Mouse (Mus musculus) intestine, embryonic 16.5 days (tissue): ENCODE results near the gene Cacna1c. TPM values are rescaled to one million over a fixed set of nuclear protein-coding genes. Genes with fewer than 3 reads are reported as not detected.

Experiments
- ATAC-seq: fragments of 200-750 bp; cut with Nextera tagmentation; 2 replicates; pipeline ENCODE4 v1.8.0; 2017; ENCODE audit warnings: moderate TSS enrichment, moderate library complexity
- H3K27ac ChIP-seq: fragments of 300-500 bp; sonication (generic); 2 replicates; pipeline ENCODE4 v1.5.1; 2014; ENCODE audit warnings: mild to moderate bottlenecking, low read length
- H3K27me3 ChIP-seq: fragments of 300-500 bp; sonication (generic); replicated peaks from 2 replicates; pipeline ENCODE4 v1.6.1; 2014; ENCODE audit warnings: low read length, control low read depth, mixed read lengths; ENCODE audit not compliant: control insufficient read depth, insufficient read depth
- H3K36me3 ChIP-seq: fragments of 300-500 bp; sonication (generic); 2 replicates; pipeline ENCODE4 v1.6.1; 2014; ENCODE audit warnings: low read length, control low read depth; ENCODE audit not compliant: control insufficient read depth, insufficient read depth
- H3K4me1 ChIP-seq: fragments of 300-500 bp; sonication (generic); 2 replicates; pipeline ENCODE4 v1.6.1; 2014; ENCODE audit warnings: low read length, control low read depth, mixed read lengths; ENCODE audit not compliant: control insufficient read depth, insufficient read depth
- H3K4me2 ChIP-seq: fragments of 300-500 bp; sonication (generic); 2 replicates; pipeline ENCODE4 v1.6.1; 2014; ENCODE audit warnings: low read depth, low read length, control low read depth
- H3K4me3 ChIP-seq: fragments of 300-500 bp; sonication (generic); 2 replicates; pipeline ENCODE4 v1.5.1; 2014; ENCODE audit warnings: mild to moderate bottlenecking, low read length
- H3K9ac ChIP-seq: fragments of 300-500 bp; sonication (generic); 2 replicates; pipeline ENCODE4 v1.6.1; 2014; ENCODE audit warnings: low read depth, low read length
- H3K9me3 ChIP-seq: fragments of 300-500 bp; sonication (generic); 2 replicates; pipeline ENCODE4 v1.6.1; 2016; ENCODE audit warnings: low read length, control low read depth; ENCODE audit not compliant: control insufficient read depth
- WGBS: fragments of 180-500 bp; shearing (Covaris S2); extraction: QIAGEN DNeasy Blood & Tissue Kit; methylation state at CpG from one replicate; pipeline ENCODE4 v1.1.7; 2014; 5-methylcytosine and 5-hydroxymethylcytosine counted together
- polyA plus RNA-seq: library from polyadenylated mRNA; unstranded; fragments of >200 nt; fragmentation: Nextera tagmentation; extraction: Ambion mirVana; gene quantifications from 2 replicates; pipeline ENCODE4 v1.2.1, GENCODE M21; 2015

Gene Cacna1c
- polyA plus RNA-seq, 1 experiment from 2014 or later: 1.8 TPM

GRCm38 (mm10) chr6:118932002-118932700 lies 264.1 kb downstream of the Cacna1c start:
- Histone ChIP-seq H3K27me3 (no peaks in the 10 kb centered on the region), H3K36me3 (no peaks in the 10 kb centered on the region), H3K9me3 (no peaks in the 10 kb centered on the region), H3K4me3 (no peak overlapping the region), H3K4me1 (no peaks in the 10 kb centered on the region), H3K9ac (no peak overlapping the region), H3K4me2 (no peak overlapping the region), H3K27ac (no peak overlapping the region)
- 59% methylated on average over 8 of the region's 8 CpGs for WGBS
- ATAC-seq: no peak

- Histone ChIP-seq H3K27me3 (no peaks in the 10 kb centered on the region), H3K27ac (no peak overlapping the region), H3K9ac (no peak overlapping the region), H3K4me1 (no peaks in the 10 kb centered on the region), H3K4me3 (no peak overlapping the region), H3K36me3 (no peaks in the 10 kb centered on the region), H3K9me3 (no peaks in the 10 kb centered on the region), H3K4me2 (no peak overlapping the region)
- no peak for ATAC-seq
- WGBS: 74% methylated on average over 3 of the region's 3 CpGs
Measured at GRCm38 (mm10) chr6:118926669-118927068, 269.5 kb downstream of the Cacna1c start.

GRCm38 (mm10) chr6:118924426-118924825 lies 271.8 kb downstream of the Cacna1c start:
- Histone ChIP-seq H3K36me3 (no peaks in the 10 kb centered on the region), H3K4me2 (no peak overlapping the region), H3K27ac (no peak overlapping the region), H3K4me3 (no peak overlapping the region), H3K27me3 (no peaks in the 10 kb centered on the region), H3K9ac (no peak overlapping the region), H3K4me1 (no peaks in the 10 kb centered on the region), H3K9me3 (no peaks in the 10 kb centered on the region)
- ATAC-seq: no peak
- 80% methylated on average over 12 of the region's 12 CpGs for WGBS

- WGBS: 64% methylated on average over 2 of the region's 2 CpGs
- ATAC-seq: no peak
- no peaks in the 10 kb centered on the region for H3K9me3 ChIP-seq
Measured at GRCm38 (mm10) chr6:118923926-118924325, 272.3 kb downstream of the Cacna1c start.

GRCm38 (mm10) chr6:118923212-118923577 lies 273.0 kb downstream of the Cacna1c start:
- no peaks in the 10 kb centered on the region for H3K4me1 ChIP-seq
- H3K4me3 ChIP-seq: no peak overlapping the region
- H3K9ac ChIP-seq: no peak overlapping the region
- ATAC-seq: peak; percentile 44; the same call in 1 of the 2 replicates
- WGBS: 77% methylated on average over 5 of the region's 5 CpGs
- H3K27ac ChIP-seq: no peak overlapping the region
- no peaks in the 10 kb centered on the region for H3K36me3 ChIP-seq
- H3K9me3 ChIP-seq: no peaks in the 10 kb centered on the region
- H3K27me3 ChIP-seq: no peaks in the 10 kb centered on the region
- H3K4me2 ChIP-seq: no peak overlapping the region

More at GRCm38 (mm10) chr6:118923926-118924325, 272.3 kb downstream of the Cacna1c start:
- Histone ChIP-seq H3K4me3 (no peak overlapping the region), H3K4me1 (no peaks in the 10 kb centered on the region), H3K36me3 (no peaks in the 10 kb centered on the region), H3K27me3 (no peaks in the 10 kb centered on the region), H3K9ac (no peak overlapping the region), H3K4me2 (no peak overlapping the region), H3K27ac (no peak overlapping the region)

GRCm38 (mm10) chr6:118922328-118923211 lies 273.6 kb downstream of the Cacna1c start:
- Histone ChIP-seq H3K27me3 (no peaks in the 10 kb centered on the region), H3K36me3 (no peaks in the 10 kb centered on the region), H3K4me2 (no peak overlapping the region), H3K9me3 (no peaks in the 10 kb centered on the region), H3K27ac (no peak overlapping the region), H3K9ac (no peak overlapping the region), H3K4me3 (no peak overlapping the region), H3K4me1 (no peaks in the 10 kb centered on the region)
- peak; percentile 50; the same call in 1 of the 2 replicates for ATAC-seq
- 23% methylated on average over 13 of the region's 13 CpGs for WGBS

GRCm38 (mm10) chr6:118908176-118908575 lies 288.0 kb downstream of the Cacna1c start:
- Histone ChIP-seq H3K9ac (no peak overlapping the region), H3K27me3 (no peaks in the 10 kb centered on the region; the same call in 1 of the 2 replicates), H3K4me3 (no peak overlapping the region), H3K4me1 (no peaks in the 10 kb centered on the region), H3K27ac (no peak overlapping the region), H3K9me3 (no peaks in the 10 kb centered on the region), H3K4me2 (no peak overlapping the region), H3K36me3 (no peaks in the 10 kb centered on the region)
- WGBS: 73% methylated on average over 4 of the region's 4 CpGs
- ATAC-seq: no peak

GRCm38 (mm10) chr6:118907704-118908103 lies 288.5 kb downstream of the Cacna1c start:
- ATAC-seq: no peak
- Histone ChIP-seq H3K4me1 (no peaks in the 10 kb centered on the region), H3K9ac (no peak overlapping the region), H3K27ac (no peak overlapping the region), H3K27me3 (no peaks in the 10 kb centered on the region; the same call in 1 of the 2 replicates), H3K36me3 (no peaks in the 10 kb centered on the region), H3K9me3 (no peaks in the 10 kb centered on the region), H3K4me2 (no peak overlapping the region), H3K4me3 (no peak overlapping the region)
- WGBS: 41% methylated on average over 1 of the region's 1 CpGs

GRCm38 (mm10) chr6:118906878-118907277 lies 289.3 kb downstream of the Cacna1c start:
- H3K27me3 ChIP-seq: no peaks in the 10 kb centered on the region; the same call in 1 of the 2 replicates
- no peak overlapping the region for H3K4me3 ChIP-seq
- H3K4me2 ChIP-seq: no peak overlapping the region
- H3K36me3 ChIP-seq: no peaks in the 10 kb centered on the region
- no peak for ATAC-seq
- 85% methylated on average over 5 of the region's 5 CpGs for WGBS
- no peaks in the 10 kb centered on the region for H3K4me1 ChIP-seq
- H3K9me3 ChIP-seq: no peaks in the 10 kb centered on the region
- no peak overlapping the region for H3K9ac ChIP-seq
- no peak overlapping the region for H3K27ac ChIP-seq
